Mouse (Mus musculus) lung, postnatal 0 days (tissue): ENCODE measurements around the gene Hdac7.

Experiments used
- CTCF ChIP-seq: IDR thresholded peaks from 2 replicates; pipeline ENCODE4 v1.5.1; 2016; ENCODE audit warnings: antibody characterized with exemption, mild to moderate bottlenecking
- EP300 ChIP-seq: IDR thresholded peaks from 2 replicates; pipeline ENCODE4 v1.6.1; 2016; ENCODE audit warnings: antibody characterized with exemption, mild to moderate bottlenecking, control low read depth

GRCm38 (mm10) chr15:97808532-97808931, 35.8 kb downstream of the Hdac7 start:
- TF ChIP-seq CTCF: no peak
- TF ChIP-seq EP300: no peak
